Mouse (Mus musculus) forebrain, embryonic 16.5 days (tissue): ENCODE data around the gene Tph1. TPM values are rescaled to one million over a fixed set of nuclear protein-coding genes. Genes with fewer than 3 reads are reported as not detected.
A peak's percentile ranks its signal among the peaks of the same experiment; 100 is the strongest.
"Not testable (repeated sequence)": the region's sequence is repeated elsewhere in the genome, so short reads cannot be mapped to it uniquely, and the experiment has no call there.

Experiments used
- ATAC-seq: fragments of 200-750 bp; cut with Nextera tagmentation; 2 replicates; pipeline ENCODE4 v1.8.0; 2017; ENCODE audit warnings: mild to moderate bottlenecking, moderate library complexity
- H3K27ac ChIP-seq: fragments of 300-500 bp; sonication (generic); 2 replicates; pipeline ENCODE4 v1.5.1; 2014; ENCODE audit warnings: low read length, control low read depth
- H3K27me3 ChIP-seq: fragments of 300-500 bp; sonication (generic); replicated peaks from 2 replicates; pipeline ENCODE4 v1.6.1; 2014; ENCODE audit warnings: low read length; ENCODE audit not compliant: control insufficient read depth, insufficient read depth
- H3K36me3 ChIP-seq: fragments of 300-500 bp; sonication (generic); 2 replicates; pipeline ENCODE4 v1.6.1; 2014; ENCODE audit not compliant: control insufficient read depth, insufficient read depth
- H3K4me1 ChIP-seq: fragments of 300-500 bp; sonication (generic); replicated peaks from 2 replicates; pipeline ENCODE4 v1.6.1; 2014; ENCODE audit warnings: low read length; ENCODE audit not compliant: control insufficient read depth, insufficient read depth
- H3K4me2 ChIP-seq: fragments of 300-500 bp; sonication (generic); 2 replicates; pipeline ENCODE4 v1.6.1; 2014; ENCODE audit warnings: mild to moderate bottlenecking, low read length, control low read depth
- H3K4me3 ChIP-seq: fragments of 300-500 bp; sonication (generic); replicated peaks from 2 replicates; pipeline ENCODE4 v1.5.1; 2014; ENCODE audit warnings: mild to moderate bottlenecking, low read length, control low read depth
- H3K9ac ChIP-seq: fragments of 300-500 bp; sonication (generic); replicated peaks from 2 replicates; pipeline ENCODE4 v1.6.1; 2014; ENCODE audit warnings: low read depth, low read length, control low read depth
- H3K9me3 ChIP-seq: fragments of 300-500 bp; sonication (generic); 2 replicates; pipeline ENCODE4 v1.6.1; 2016; ENCODE audit warnings: low read length; ENCODE audit not compliant: control insufficient read depth
- WGBS: fragments of 180-500 bp; shearing (Covaris S2); extraction: QIAGEN DNeasy Blood & Tissue Kit; methylation state at CpG from one replicate; pipeline ENCODE4 v1.1.7; 2014; 5-methylcytosine and 5-hydroxymethylcytosine counted together
- polyA plus RNA-seq: library from polyadenylated mRNA; unstranded; fragments of >200 nt; fragmentation: Nextera tagmentation; extraction: Ambion mirVana; gene quantifications from 2 replicates; pipeline ENCODE4 v1.2.1, GENCODE M21; 2015

The Tph1 gene
- polyA plus RNA-seq, 1 experiment from 2014 or later: 0.35 TPM

GRCm38 (mm10) chr7:46665236-46665635, 7.1 kb downstream of the Tph1 start:
- no peak overlapping the region for H3K4me2 ChIP-seq
- no peak overlapping the region for H3K27ac ChIP-seq
- no peaks in the 10 kb centered on the region for H3K9me3 ChIP-seq
- H3K27me3 ChIP-seq: peaks cover 7% of the 10 kb centered on the region; the same call in 1 of the 2 replicates
- H3K36me3 ChIP-seq: no peaks in the 10 kb centered on the region
- ATAC-seq: no peak
- no peak overlapping the region for H3K9ac ChIP-seq
- no peak overlapping the region for H3K4me3 ChIP-seq
- 38% methylated on average over 9 of the region's 9 CpGs for WGBS
- H3K4me1 ChIP-seq: 0 out of 2 replicates have a peak, but pooled peaks cover 9% of the 10 kb centered on the region

GRCm38 (mm10) chr7:46661591-46662090, 10.7 kb downstream of the Tph1 start:
- Histone ChIP-seq H3K36me3 (no peaks in the 10 kb centered on the region), H3K27ac (no peak overlapping the region), H3K9ac (no peak overlapping the region), H3K27me3 (peaks cover 5% of the 10 kb centered on the region; the same call in 1 of the 2 replicates), H3K4me1 (0 out of 2 replicates have a peak, but pooled peaks cover 4% of the 10 kb centered on the region), H3K4me3 (no peak overlapping the region), H3K9me3 (no peaks in the 10 kb centered on the region), H3K4me2 (peak overlapping the region; percentile 2; the same call in 1 of the 2 replicates)
- ATAC-seq: no peak
- WGBS: 26% methylated on average over 18 of the region's 18 CpGs

GRCm38 (mm10) chr7:46652279-46652678, 20.1 kb downstream of the Tph1 start:
- Histone ChIP-seq H3K9me3 (no peaks in the 10 kb centered on the region), H3K4me1 (no peaks in the 10 kb centered on the region), H3K36me3 (no peaks in the 10 kb centered on the region), H3K4me3 (no peak overlapping the region), H3K9ac (no peak overlapping the region), H3K4me2 (no peak overlapping the region), H3K27me3 (no peaks in the 10 kb centered on the region), H3K27ac (no peak overlapping the region)
- 69% methylated on average over 2 of the region's 2 CpGs for WGBS
- no peak for ATAC-seq

- H3K4me3 ChIP-seq, H3K4me2 ChIP-seq, H3K27me3 ChIP-seq, H3K27ac ChIP-seq, ATAC-seq, H3K9ac ChIP-seq, H3K9me3 ChIP-seq, H3K4me1 ChIP-seq, H3K36me3 ChIP-seq: not testable (repeated sequence)
- 50% methylated on average over 5 of the region's 5 CpGs for WGBS
Measured at GRCm38 (mm10) chr7:46650231-46650630, 22.1 kb downstream of the Tph1 start.

GRCm38 (mm10) chr7:46648431-46649140, 23.8 kb downstream of the Tph1 start:
- Histone ChIP-seq H3K4me1 (no peaks in the 10 kb centered on the region), H3K36me3 (no peaks in the 10 kb centered on the region), H3K9ac (no peak overlapping the region), H3K4me3 (no peak overlapping the region), H3K27me3 (no peaks in the 10 kb centered on the region), H3K9me3 (no peaks in the 10 kb centered on the region), H3K27ac (no peak overlapping the region), H3K4me2 (no peak overlapping the region)
- no peak for ATAC-seq
- 68% methylated on average over 4 of the region's 4 CpGs for WGBS

- ATAC-seq: no peak
- peaks cover 19% of the 10 kb centered on the region for H3K4me1 ChIP-seq
- WGBS: 79% methylated on average over 1 of the region's 1 CpGs
- H3K27me3 ChIP-seq: no peaks in the 10 kb centered on the region
- H3K27ac ChIP-seq: no peak overlapping the region
- H3K9me3 ChIP-seq: no peaks in the 10 kb centered on the region
- H3K4me3 ChIP-seq: no peak overlapping the region
- no peak overlapping the region for H3K4me2 ChIP-seq
- H3K9ac ChIP-seq: no peak overlapping the region
- H3K36me3 ChIP-seq: no peaks in the 10 kb centered on the region
Measured at GRCm38 (mm10) chr7:46643172-46643571, 29.2 kb downstream of the Tph1 start.

GRCm38 (mm10) chr7:46640062-46640461, 32.3 kb downstream of the Tph1 start:
- H3K36me3 ChIP-seq: no peaks in the 10 kb centered on the region
- H3K9ac ChIP-seq: peak overlapping the region; percentile 79
- no peaks in the 10 kb centered on the region for H3K9me3 ChIP-seq
- H3K4me1 ChIP-seq: peaks cover 29% of the 10 kb centered on the region
- peak overlapping the region; percentile 87 for H3K27ac ChIP-seq
- peak overlapping the region; percentile 78 for H3K4me3 ChIP-seq
- 11% methylated on average over 17 of the region's 17 CpGs for WGBS
- ATAC-seq: peak; percentile 24; the same call in 1 of the 2 replicates
- no peaks in the 10 kb centered on the region for H3K27me3 ChIP-seq
- H3K4me2 ChIP-seq: peak overlapping the region; percentile 92

- Histone ChIP-seq H3K9me3 (no peaks in the 10 kb centered on the region), H3K4me2 (peak within 1 kb of the TSS; percentile 92), H3K4me1 (peaks cover 29% of the 10 kb centered on the region), H3K27ac (peak within 1 kb of the TSS; percentile 87), H3K27me3 (no peaks in the 10 kb centered on the region), H3K9ac (peak within 1 kb of the TSS; percentile 79), H3K4me3 (peak within 1 kb of the TSS; percentile 78), H3K36me3 (no peaks in the 10 kb centered on the region)
- WGBS: under 1% methylated on average over 30 of the region's 30 CpGs
- peak; percentile 96 for ATAC-seq
Measured at GRCm38 (mm10) chr7:46639692-46640031, 32.7 kb downstream of the Tph1 start, which contains the start of gene Sergef. TSS of gene Sergef (minus strand) at chr7:46639807.

GRCm38 (mm10) chr7:46638889-46639691, 33.2 kb downstream of the Tph1 start:
- Histone ChIP-seq H3K4me1 (peaks cover 29% of the 10 kb centered on the region), H3K4me3 (peak overlapping the region; percentile 78), H3K4me2 (peak overlapping the region; percentile 92), H3K27ac (peak overlapping the region; percentile 87), H3K9ac (peak overlapping the region; percentile 79), H3K36me3 (no peaks in the 10 kb centered on the region), H3K27me3 (no peaks in the 10 kb centered on the region), H3K9me3 (no peaks in the 10 kb centered on the region)
- 4% methylated on average over 32 of the region's 32 CpGs for WGBS
- peak; percentile 19 for ATAC-seq
